Mouse (Mus musculus) limb, embryonic 10.5 days (tissue): ENCODE data around the gene Prkn. TPM values are rescaled to one million over a fixed set of nuclear protein-coding genes. Genes with fewer than 3 reads are reported as not detected.

Experiments
- DNase-seq: peaks from one replicate; pipeline ENCODE4 v3.0.0-alpha.2; 2017; ENCODE audit warnings: low spot score
- H3K27ac ChIP-seq: fragments of 300-500 bp; sonication (generic); 2 replicates; pipeline ENCODE4 v1.5.1; 2016; ENCODE audit warnings: mild to moderate bottlenecking
- H3K27me3 ChIP-seq: fragments of 300-500 bp; sonication (generic); 2 replicates; pipeline ENCODE4 v1.6.1; 2016; ENCODE audit warnings: low read depth, mild to moderate bottlenecking; ENCODE audit not compliant: poor library complexity, severe bottlenecking
- H3K36me3 ChIP-seq: fragments of 300-500 bp; sonication (generic); 2 replicates; pipeline ENCODE4 v1.6.1; 2016; ENCODE audit warnings: mild to moderate bottlenecking, moderate library complexity
- H3K4me1 ChIP-seq: fragments of 300-500 bp; sonication (generic); 2 replicates; pipeline ENCODE4 v1.6.1; 2016
- H3K4me3 ChIP-seq: fragments of 300-500 bp; sonication (generic); 2 replicates; pipeline ENCODE4 v1.5.1; 2016; ENCODE audit warnings: mild to moderate bottlenecking, moderate library complexity
- H3K9me3 ChIP-seq: fragments of 300-500 bp; sonication (generic); replicated peaks from 2 replicates; pipeline ENCODE4 v1.6.1; 2016; ENCODE audit warnings: mild to moderate bottlenecking
- WGBS: fragments of 180-500 bp; shearing (Covaris S2); methylation state at CpG from one replicate; pipeline ENCODE4 v1.1.7; 2016; 5-methylcytosine and 5-hydroxymethylcytosine counted together
- polyA plus RNA-seq: library from polyadenylated mRNA; unstranded; fragments of >200 nt; fragmentation: Nextera tagmentation; extraction: Ambion mirVana; gene quantifications from 2 replicates; pipeline ENCODE4 v1.2.1, GENCODE M21; 2016

Gene Prkn
- polyA plus RNA-seq, 1 experiment from 2014 or later: 0.85 TPM

- H3K27ac ChIP-seq: no peak overlapping the region
- H3K4me1 ChIP-seq: no peaks in the 10 kb centered on the region
- WGBS: 85% methylated on average over 3 of the region's 3 CpGs
- H3K4me3 ChIP-seq: no peak overlapping the region
- DNase-seq: no peak
- H3K9me3 ChIP-seq: no peaks in the 10 kb centered on the region
- no peaks in the 10 kb centered on the region for H3K27me3 ChIP-seq
- H3K36me3 ChIP-seq: no peaks in the 10 kb centered on the region
Observed at GRCm38 (mm10) chr17:11795979-11796378, 955.8 kb downstream of the Prkn start.

- WGBS: 88% methylated on average over 4 of the region's 4 CpGs
Observed at GRCm38 (mm10) chr17:11801226-11801625, 961.0 kb downstream of the Prkn start.

DNA sequence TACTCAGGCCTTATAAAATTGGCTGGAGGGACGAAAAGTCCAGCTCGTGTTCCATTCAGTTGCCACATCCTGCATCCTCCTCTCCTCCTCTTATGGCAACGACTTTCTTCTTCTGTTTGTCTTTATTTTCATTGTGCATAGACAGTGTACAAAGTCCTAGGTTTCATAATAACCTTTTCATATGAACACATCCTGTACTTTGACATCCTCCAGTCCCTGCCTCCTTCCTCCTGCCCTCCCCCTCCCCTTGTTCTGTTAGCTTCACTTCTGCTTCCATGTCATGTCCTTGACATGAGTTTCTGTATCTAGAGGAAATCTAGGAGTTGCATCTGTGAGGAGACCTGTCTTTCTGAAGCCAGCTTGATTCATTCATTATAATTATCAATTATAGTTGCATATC, 967.1 kb downstream of the Prkn start:
- Histone ChIP-seq H3K4me3 (no peak overlapping the region), H3K36me3 (no peaks in the 10 kb centered on the region), H3K27ac (no peak overlapping the region), H3K9me3 (no peaks in the 10 kb centered on the region), H3K4me1 (no peaks in the 10 kb centered on the region), H3K27me3 (no peaks in the 10 kb centered on the region)
- no peak for DNase-seq
- 83% methylated on average over 3 of the region's 3 CpGs for WGBS

More at GRCm38 (mm10) chr17:11801226-11801625, 961.0 kb downstream of the Prkn start:
- Histone ChIP-seq H3K9me3 (no peaks in the 10 kb centered on the region), H3K4me3 (no peak overlapping the region), H3K27ac (no peak overlapping the region), H3K36me3 (no peaks in the 10 kb centered on the region), H3K4me1 (no peaks in the 10 kb centered on the region), H3K27me3 (no peaks in the 10 kb centered on the region)
- DNase-seq: no peak

DNA sequence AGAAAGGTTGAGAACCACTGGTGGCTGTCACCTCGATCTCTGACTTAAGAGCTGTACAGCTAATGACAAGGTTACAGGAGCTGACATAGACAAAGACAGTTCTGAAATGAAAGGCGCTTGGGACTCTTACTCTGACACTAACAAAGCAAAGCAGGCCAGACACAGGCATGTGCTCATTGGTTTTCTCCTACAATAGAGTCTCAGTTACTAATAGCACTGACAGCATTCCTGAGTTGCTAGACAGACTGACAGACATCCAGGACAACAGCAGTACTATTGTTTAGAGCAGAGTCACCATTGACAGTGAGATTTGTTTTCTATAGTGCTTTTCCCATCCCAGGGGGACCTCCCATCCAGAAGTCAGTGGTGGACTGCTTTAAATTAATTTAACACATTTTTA, 977.7 kb downstream of the Prkn start:
- WGBS: 85% methylated on average over 2 of the region's 2 CpGs
- H3K27me3 ChIP-seq: no peaks in the 10 kb centered on the region
- H3K27ac ChIP-seq: no peak overlapping the region
- no peaks in the 10 kb centered on the region for H3K36me3 ChIP-seq
- no peaks in the 10 kb centered on the region for H3K4me1 ChIP-seq
- DNase-seq: no peak
- H3K4me3 ChIP-seq: no peak overlapping the region
- H3K9me3 ChIP-seq: no peaks in the 10 kb centered on the region

GRCm38 (mm10) chr17:11819506-11819905, 979.3 kb downstream of the Prkn start:
- H3K36me3 ChIP-seq: no peaks in the 10 kb centered on the region
- WGBS: 71% methylated on average over 8 of the region's 8 CpGs
- no peak overlapping the region for H3K4me3 ChIP-seq
- H3K9me3 ChIP-seq: no peaks in the 10 kb centered on the region
- DNase-seq: no peak
- H3K27ac ChIP-seq: no peak overlapping the region
- H3K4me1 ChIP-seq: no peaks in the 10 kb centered on the region
- H3K27me3 ChIP-seq: no peaks in the 10 kb centered on the region

DNA sequence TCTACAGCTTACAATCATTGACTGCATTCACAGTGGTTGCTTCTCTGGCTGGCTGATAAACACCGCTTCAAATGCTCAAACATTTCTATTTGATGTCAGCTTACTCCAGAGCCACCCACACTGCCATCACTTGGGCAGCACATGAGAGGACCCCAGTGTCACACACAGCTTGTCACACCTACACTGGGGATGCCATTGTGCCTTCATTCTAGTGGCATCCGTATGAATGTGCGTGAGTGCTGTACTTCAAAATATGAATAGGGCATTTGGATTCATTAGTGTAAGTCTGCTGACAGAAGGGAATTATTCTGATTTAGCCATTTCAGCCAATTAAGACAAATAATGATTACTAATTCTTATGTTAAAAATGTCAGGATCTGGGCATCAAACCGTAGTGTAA, 980.6 kb downstream of the Prkn start:
- no peaks in the 10 kb centered on the region for H3K27me3 ChIP-seq
- H3K4me3 ChIP-seq: no peak overlapping the region
- H3K9me3 ChIP-seq: no peaks in the 10 kb centered on the region
- 94% methylated on average over 4 of the region's 4 CpGs for WGBS
- DNase-seq: no peak
- no peaks in the 10 kb centered on the region for H3K36me3 ChIP-seq
- no peak overlapping the region for H3K27ac ChIP-seq
- H3K4me1 ChIP-seq: no peaks in the 10 kb centered on the region

DNA sequence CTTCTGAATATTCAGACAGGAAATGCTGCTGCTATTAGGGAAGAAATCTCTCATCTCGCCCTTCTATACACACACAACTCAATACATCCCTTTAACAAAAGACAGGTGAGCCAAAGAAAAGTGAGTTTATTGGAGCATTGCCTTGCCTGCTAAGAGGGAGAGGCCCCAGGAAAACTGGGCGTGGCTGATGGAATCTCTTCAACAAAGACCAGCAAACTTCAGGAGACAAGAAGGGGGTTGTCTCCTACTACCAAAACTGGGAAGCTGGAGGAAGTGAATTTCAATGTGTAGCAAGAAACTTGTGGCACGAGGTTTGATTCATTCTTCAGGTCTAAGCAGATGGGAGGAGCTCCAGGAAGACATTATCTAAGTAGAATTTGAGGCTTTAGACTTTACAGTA, 989.3 kb downstream of the Prkn start:
- Histone ChIP-seq H3K27me3 (no peaks in the 10 kb centered on the region), H3K9me3 (no peaks in the 10 kb centered on the region), H3K27ac (no peak overlapping the region), H3K4me1 (no peaks in the 10 kb centered on the region), H3K4me3 (no peak overlapping the region), H3K36me3 (no peaks in the 10 kb centered on the region)
- WGBS: 62% methylated on average over 3 of the region's 3 CpGs
- DNase-seq: no peak

DNA sequence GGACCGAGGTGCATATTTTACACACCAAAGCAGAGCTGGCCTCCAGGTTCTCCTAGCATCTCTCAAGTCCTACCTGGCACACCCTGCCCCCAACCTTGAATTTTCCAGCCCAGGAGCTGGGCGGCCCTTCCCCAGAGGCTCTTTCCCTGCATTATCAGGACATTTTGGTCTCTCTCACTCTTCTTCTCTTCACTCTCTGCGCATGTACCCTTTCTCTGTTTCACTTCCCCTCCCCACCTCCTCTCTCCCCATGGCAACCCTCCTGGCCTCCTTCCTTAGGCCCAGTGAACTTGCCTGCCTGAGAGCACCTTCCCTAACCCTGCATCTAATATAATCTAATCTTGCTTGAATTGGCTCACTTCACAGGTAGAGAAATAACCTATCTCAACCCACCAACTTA, 996.9 kb downstream of the Prkn start:
- H3K4me3 ChIP-seq: no peak overlapping the region
- WGBS: 94% methylated on average over 3 of the region's 3 CpGs
- H3K27ac ChIP-seq: no peak overlapping the region
- no peaks in the 10 kb centered on the region for H3K9me3 ChIP-seq
- no peaks in the 10 kb centered on the region for H3K27me3 ChIP-seq
- DNase-seq: no peak
- H3K36me3 ChIP-seq: no peaks in the 10 kb centered on the region
- H3K4me1 ChIP-seq: no peaks in the 10 kb centered on the region

DNA sequence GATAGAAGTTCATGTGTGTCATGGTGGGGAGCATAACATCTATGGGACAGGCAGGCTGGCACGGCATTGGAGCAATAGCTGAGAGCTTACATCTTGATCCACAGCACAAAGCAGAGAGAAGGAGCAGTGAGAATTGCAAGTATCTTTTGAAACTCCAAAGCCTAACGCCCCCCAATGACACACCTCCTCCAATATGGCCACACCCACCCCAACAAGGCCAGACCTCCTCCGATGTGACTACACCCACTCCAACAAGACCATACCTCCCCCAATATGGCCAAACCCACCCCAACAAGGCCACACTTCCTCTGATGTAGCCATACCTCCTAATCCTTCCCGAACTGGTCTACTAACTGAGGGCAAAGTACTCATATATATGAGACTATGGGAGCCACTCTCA, 1004.3 kb downstream of the Prkn start:
- no peak for DNase-seq
- WGBS: 95% methylated on average over 4 of the region's 4 CpGs
- H3K27me3 ChIP-seq: no peaks in the 10 kb centered on the region
- H3K4me3 ChIP-seq: no peak overlapping the region
- no peak overlapping the region for H3K27ac ChIP-seq
- no peaks in the 10 kb centered on the region for H3K4me1 ChIP-seq
- no peaks in the 10 kb centered on the region for H3K9me3 ChIP-seq
- H3K36me3 ChIP-seq: no peaks in the 10 kb centered on the region

GRCm38 (mm10) chr17:11844989-11845388, 1004.8 kb downstream of the Prkn start:
- H3K36me3 ChIP-seq: no peaks in the 10 kb centered on the region
- WGBS: 90% methylated on average over 3 of the region's 3 CpGs
- H3K27me3 ChIP-seq: no peaks in the 10 kb centered on the region
- H3K4me3 ChIP-seq: no peak overlapping the region
- no peak overlapping the region for H3K27ac ChIP-seq
- no peaks in the 10 kb centered on the region for H3K4me1 ChIP-seq
- DNase-seq: no peak
- H3K9me3 ChIP-seq: no peaks in the 10 kb centered on the region

GRCm38 (mm10) chr17:11845506-11845905, 1005.3 kb downstream of the Prkn start:
- H3K27me3 ChIP-seq: no peaks in the 10 kb centered on the region
- H3K36me3 ChIP-seq: no peaks in the 10 kb centered on the region
- 83% methylated on average over 2 of the region's 2 CpGs for WGBS
- H3K27ac ChIP-seq: no peak overlapping the region
- H3K9me3 ChIP-seq: no peaks in the 10 kb centered on the region
- no peak overlapping the region for H3K4me3 ChIP-seq
- no peak for DNase-seq
- no peaks in the 10 kb centered on the region for H3K4me1 ChIP-seq

- Histone ChIP-seq H3K36me3 (no peaks in the 10 kb centered on the region), H3K9me3 (no peaks in the 10 kb centered on the region), H3K4me1 (peaks cover 8% of the 10 kb centered on the region), H3K27me3 (no peaks in the 10 kb centered on the region), H3K27ac (no peak overlapping the region), H3K4me3 (no peak overlapping the region)
- WGBS: 76% methylated on average over 10 of the region's 10 CpGs
- DNase-seq: no peak
Observed at GRCm38 (mm10) chr17:11854571-11854970, 1014.4 kb downstream of the Prkn start.

DNA sequence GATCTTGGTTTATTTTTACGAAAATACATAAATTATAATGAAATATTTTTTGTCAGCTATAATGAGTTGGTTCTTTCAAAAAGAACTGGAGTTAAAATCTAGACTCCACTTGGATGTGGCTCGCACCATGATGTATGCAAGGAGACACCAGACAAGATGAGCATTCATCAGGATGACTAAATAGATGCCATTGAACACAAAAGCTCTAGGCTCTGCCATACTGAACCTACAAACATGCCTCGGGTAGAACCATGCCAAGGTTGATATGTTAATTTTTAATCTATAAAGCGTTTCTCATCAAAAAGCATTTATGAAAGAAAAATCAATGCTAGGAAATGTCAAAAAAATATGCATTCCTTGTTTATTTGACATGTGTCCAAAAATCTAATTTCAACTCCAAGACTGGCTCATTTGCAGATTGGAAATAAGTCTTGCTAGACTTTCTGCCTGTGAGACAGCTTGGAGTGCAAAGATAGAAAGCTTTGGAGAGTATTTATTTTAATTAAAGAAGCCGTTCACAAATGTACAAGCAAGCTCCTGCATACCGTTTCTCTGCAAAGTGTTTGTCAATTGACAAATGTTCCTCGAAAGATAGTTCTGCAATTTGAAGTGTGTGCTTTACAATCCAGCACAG, 1018.7 kb downstream of the Prkn start:
- Histone ChIP-seq H3K9me3 (no peaks in the 10 kb centered on the region), H3K4me1 (peaks cover 8% of the 10 kb centered on the region), H3K27me3 (no peaks in the 10 kb centered on the region), H3K4me3 (no peak overlapping the region), H3K36me3 (no peaks in the 10 kb centered on the region), H3K27ac (no peak overlapping the region)
- no peak for DNase-seq
- WGBS: 89% methylated on average over 7 of the region's 7 CpGs

- Histone ChIP-seq H3K4me3 (no peak overlapping the region), H3K36me3 (no peaks in the 10 kb centered on the region), H3K4me1 (no peaks in the 10 kb centered on the region), H3K9me3 (no peaks in the 10 kb centered on the region), H3K27me3 (no peaks in the 10 kb centered on the region), H3K27ac (no peak overlapping the region)
- no peak for DNase-seq
- 94% methylated on average over 6 of the region's 6 CpGs for WGBS
Observed at GRCm38 (mm10) chr17:11861178-11861577, 1021.0 kb downstream of the Prkn start.
